Mouse (Mus musculus): Measurements from ENCODE around the gene 2310007B03Rik.

2310007B03Rik gene

DNA sequence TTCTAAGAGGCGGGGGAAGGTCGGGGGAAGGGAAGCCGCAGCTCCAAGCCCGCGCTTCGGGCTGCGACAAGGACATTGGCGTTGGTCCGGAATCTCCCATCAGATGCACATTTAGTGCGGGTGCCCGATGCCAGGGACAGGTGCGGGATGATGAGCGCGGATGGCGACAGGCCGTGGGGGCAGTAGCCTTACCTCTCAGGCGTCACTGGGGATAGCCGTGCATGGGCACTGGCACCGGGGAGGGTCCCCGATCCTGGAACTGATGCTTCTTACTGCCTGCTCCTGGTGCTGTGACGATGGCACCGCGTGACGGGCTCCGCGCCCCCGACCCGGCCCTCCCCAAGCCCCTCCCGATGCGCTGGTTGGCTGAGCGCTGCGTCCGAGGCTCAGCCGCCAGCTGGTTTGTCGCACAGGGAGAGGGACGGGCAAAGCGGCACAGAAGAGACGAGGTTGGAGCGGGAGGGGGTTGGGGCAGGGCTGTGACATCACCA lies 59.1 kb downstream of the 2310007B03Rik start, which contains the start of gene Kif1a:
Gene Kif1a, minus strand, starts transcription at position 381 of the 491 bp plus-strand sequence.
- no peak for DNase-seq (ENCODE audit: low read depth)
